Mouse (Mus musculus) lung, embryonic 15.5 days (tissue): ENCODE data around the gene Sh3kbp1. TPM values are rescaled to one million over a fixed set of nuclear protein-coding genes. Genes with fewer than 3 reads are reported as not detected.

Experiments
- ATAC-seq: fragments of 200-750 bp; cut with Nextera tagmentation; 2 replicates; pipeline ENCODE4 v1.8.0; 2017; ENCODE audit warnings: moderate number of reproducible peaks, borderline replicate concordance; ENCODE audit not compliant: low FRiP score, low TSS enrichment; ENCODE audit errors: extremely low read depth
- H3K27ac ChIP-seq: fragments of 300-500 bp; sonication (generic); 2 replicates; pipeline ENCODE4 v1.5.1; 2015; ENCODE audit warnings: moderate library complexity, mild to moderate bottlenecking, inconsistent platforms
- H3K27me3 ChIP-seq: fragments of 300-500 bp; sonication (generic); 2 replicates; pipeline ENCODE4 v1.6.1; 2015; ENCODE audit warnings: inconsistent platforms
- H3K36me3 ChIP-seq: fragments of 300-500 bp; sonication (generic); 2 replicates; pipeline ENCODE4 v1.6.1; 2015; ENCODE audit warnings: inconsistent platforms
- H3K4me1 ChIP-seq: fragments of 300-500 bp; sonication (generic); 2 replicates; pipeline ENCODE4 v1.6.1; 2015; ENCODE audit warnings: inconsistent platforms
- H3K4me2 ChIP-seq: fragments of 300-500 bp; sonication (generic); 2 replicates; pipeline ENCODE4 v1.6.1; 2015; ENCODE audit warnings: inconsistent platforms, mild to moderate bottlenecking, moderate library complexity
- H3K4me3 ChIP-seq: fragments of 300-500 bp; sonication (generic); 2 replicates; pipeline ENCODE4 v1.5.1; 2015; ENCODE audit warnings: mild to moderate bottlenecking, inconsistent platforms
- H3K9ac ChIP-seq: fragments of 300-500 bp; sonication (generic); 2 replicates; pipeline ENCODE4 v1.6.1; 2015; ENCODE audit warnings: inconsistent platforms
- H3K9me3 ChIP-seq: fragments of 300-500 bp; sonication (generic); 2 replicates; pipeline ENCODE4 v1.6.1; 2016; ENCODE audit warnings: inconsistent platforms
- WGBS: fragments of 180-500 bp; shearing (Covaris S2); methylation state at CpG from one replicate; pipeline ENCODE4 v1.1.7; 2015; 5-methylcytosine and 5-hydroxymethylcytosine counted together
- polyA plus RNA-seq: library from polyadenylated mRNA; unstranded; fragments of >200 nt; fragmentation: Nextera tagmentation; extraction: Ambion mirVana; gene quantifications from 2 replicates; pipeline ENCODE4 v1.2.1, GENCODE M21; 2015

The Sh3kbp1 gene
- polyA plus RNA-seq, 1 experiment from 2014 or later = 36.9 TPM

DNA sequence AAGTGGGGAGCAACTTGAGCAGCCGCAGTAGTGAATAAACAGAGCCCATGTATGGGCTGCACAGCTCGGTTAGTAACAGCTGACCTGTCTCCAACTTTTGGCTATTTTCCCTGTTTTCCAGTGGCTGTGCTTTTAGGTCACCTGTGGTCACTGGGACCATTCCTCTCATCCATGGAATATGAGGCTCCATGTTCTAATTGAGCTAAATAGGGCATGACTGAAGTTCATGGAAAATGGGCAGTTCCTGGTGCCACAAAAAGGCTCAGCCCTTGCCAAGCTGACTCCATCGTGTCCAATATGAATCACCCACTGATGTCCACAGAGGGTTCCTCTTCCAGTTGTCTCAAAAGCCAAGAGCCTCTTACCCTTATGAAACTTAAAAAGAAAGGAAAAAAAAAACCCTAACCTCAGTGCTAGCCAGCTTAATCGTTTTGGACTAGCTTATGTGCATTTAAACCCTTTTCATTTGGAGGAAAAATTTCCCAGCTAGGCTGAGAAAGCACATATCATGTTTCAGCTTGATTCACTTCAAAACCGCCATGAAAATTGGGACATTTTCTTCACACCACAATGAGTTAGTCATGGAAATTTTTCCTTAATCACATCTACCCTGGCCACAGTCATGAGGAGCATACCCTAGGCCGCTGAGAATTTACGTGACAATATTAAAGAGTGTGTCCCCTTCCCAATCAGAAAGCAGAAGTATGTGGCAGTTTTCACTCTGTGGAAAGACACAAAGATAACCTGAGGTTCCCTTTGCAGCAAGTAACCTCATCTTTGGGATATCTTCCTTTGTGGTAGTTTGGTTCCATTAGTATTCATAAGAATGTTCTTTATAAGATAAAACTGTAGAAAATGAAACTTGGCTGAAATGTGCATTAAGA lies 326.7 kb downstream of the Sh3kbp1 start:
- H3K9me3 ChIP-seq = no peaks in the 10 kb centered on the region
- H3K36me3 ChIP-seq = no peaks in the 10 kb centered on the region
- no peak overlapping the region for H3K9ac ChIP-seq
- no peak for ATAC-seq
- no peaks in the 10 kb centered on the region for H3K4me1 ChIP-seq
- H3K4me3 ChIP-seq = no peak overlapping the region
- no peak overlapping the region for H3K4me2 ChIP-seq
- peaks cover 5% of the 10 kb centered on the region; the same call in 1 of the 2 replicates for H3K27me3 ChIP-seq
- no peak overlapping the region for H3K27ac ChIP-seq
- WGBS = 70% methylated on average over 7 of the region's 7 CpGs

DNA sequence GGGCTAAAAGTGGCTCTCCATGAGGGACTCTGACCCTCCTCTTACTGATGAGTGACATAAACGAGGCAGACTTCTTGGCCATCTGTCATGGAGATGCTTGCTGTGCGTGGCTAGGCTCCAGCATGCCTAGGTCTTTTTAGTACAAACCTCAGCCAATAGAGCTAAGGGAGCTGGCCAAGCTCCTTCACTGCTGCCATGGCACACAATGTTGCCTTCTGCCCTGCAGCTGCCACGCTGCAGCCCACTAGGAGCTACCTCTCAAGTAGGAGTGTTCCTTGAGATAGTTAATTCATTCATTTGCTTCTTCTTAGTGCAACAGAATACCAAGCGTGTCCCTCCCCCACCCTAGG lies 327.3 kb downstream of the Sh3kbp1 start:
- no peaks in the 10 kb centered on the region for H3K4me1 ChIP-seq
- H3K9ac ChIP-seq = no peak overlapping the region
- 73% methylated on average over 4 of the region's 4 CpGs for WGBS
- no peaks in the 10 kb centered on the region for H3K36me3 ChIP-seq
- peaks cover 5% of the 10 kb centered on the region; the same call in 1 of the 2 replicates for H3K27me3 ChIP-seq
- no peak overlapping the region for H3K27ac ChIP-seq
- no peak overlapping the region for H3K4me2 ChIP-seq
- ATAC-seq = no peak
- no peak overlapping the region for H3K4me3 ChIP-seq
- H3K9me3 ChIP-seq = no peaks in the 10 kb centered on the region

DNA sequence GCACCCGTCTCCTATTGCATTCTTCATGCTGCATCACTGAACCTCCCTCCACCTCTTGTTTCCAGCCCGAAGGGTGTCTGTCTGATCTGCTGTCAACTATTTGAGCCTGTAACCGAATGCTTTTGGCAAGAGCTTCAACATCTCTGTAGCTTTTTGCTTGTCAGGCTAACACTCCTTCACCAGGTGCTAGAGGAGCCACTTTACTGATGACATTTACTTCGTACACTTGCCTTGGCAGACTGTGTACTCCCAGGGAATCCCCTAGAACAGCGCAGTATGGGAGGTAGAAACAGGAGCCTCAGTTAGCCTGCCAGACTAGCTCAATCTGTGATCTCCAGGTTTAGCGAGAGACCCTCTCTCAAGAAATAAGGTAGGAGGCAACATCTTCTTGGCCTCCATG lies 328.4 kb downstream of the Sh3kbp1 start:
- 72% methylated on average over 6 of the region's 6 CpGs for WGBS
- Histone ChIP-seq H3K27ac (no peak overlapping the region), H3K4me3 (no peak overlapping the region), H3K4me2 (no peak overlapping the region), H3K36me3 (no peaks in the 10 kb centered on the region), H3K9me3 (no peaks in the 10 kb centered on the region), H3K4me1 (no peaks in the 10 kb centered on the region), H3K9ac (no peak overlapping the region), H3K27me3 (peaks cover 5% of the 10 kb centered on the region; the same call in 1 of the 2 replicates)
- ATAC-seq = no peak

DNA sequence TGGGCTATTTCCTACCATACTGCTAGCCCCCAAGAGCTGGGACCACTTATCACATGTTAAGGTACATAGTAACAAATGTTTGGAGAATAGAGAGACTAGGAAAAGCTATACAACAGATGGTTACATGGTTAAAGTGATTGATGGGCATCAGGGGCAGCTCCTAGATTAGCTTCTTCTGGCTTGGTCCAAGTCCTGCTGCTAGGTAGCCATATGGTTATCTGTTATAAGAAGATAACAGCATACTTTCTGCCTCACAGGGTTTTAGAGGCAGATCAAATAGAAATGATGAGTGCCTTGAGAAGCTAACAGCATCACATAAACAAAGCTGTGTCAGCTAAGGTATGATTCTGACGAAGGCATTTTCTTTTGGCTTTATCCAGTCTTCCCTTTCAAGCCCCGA lies 334.3 kb downstream of the Sh3kbp1 start:
- H3K4me2 ChIP-seq = no peak overlapping the region
- H3K4me1 ChIP-seq = no peaks in the 10 kb centered on the region
- no peaks in the 10 kb centered on the region for H3K27me3 ChIP-seq
- no peak overlapping the region for H3K9ac ChIP-seq
- no peak overlapping the region for H3K27ac ChIP-seq
- no peaks in the 10 kb centered on the region for H3K36me3 ChIP-seq
- ATAC-seq = no peak
- H3K9me3 ChIP-seq = no peaks in the 10 kb centered on the region
- H3K4me3 ChIP-seq = no peak overlapping the region
- whole genome bisulfite sequencing = 68% methylated on average over 2 of the region's 2 CpGs

DNA sequence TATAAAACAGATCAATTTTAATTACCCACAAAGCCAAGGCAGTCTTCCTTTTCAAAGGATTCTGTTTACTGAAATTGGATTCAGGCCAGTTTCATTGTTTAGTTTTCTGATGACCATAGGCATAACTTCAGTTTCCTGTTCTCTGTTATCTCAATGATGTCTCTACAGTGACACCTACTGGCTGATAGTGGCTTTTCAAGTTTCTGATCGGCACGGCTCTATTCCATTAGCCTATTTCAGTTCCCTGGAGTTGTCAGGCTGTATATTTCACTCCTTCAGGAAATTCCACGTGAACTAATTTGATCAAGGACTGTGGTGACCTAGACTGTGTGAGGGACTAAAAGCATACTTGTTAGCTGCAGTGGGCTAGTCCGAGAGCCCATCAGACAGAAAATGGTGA lies 336.2 kb downstream of the Sh3kbp1 start:
- no peak overlapping the region for H3K4me3 ChIP-seq
- H3K9ac ChIP-seq = no peak overlapping the region

DNA sequence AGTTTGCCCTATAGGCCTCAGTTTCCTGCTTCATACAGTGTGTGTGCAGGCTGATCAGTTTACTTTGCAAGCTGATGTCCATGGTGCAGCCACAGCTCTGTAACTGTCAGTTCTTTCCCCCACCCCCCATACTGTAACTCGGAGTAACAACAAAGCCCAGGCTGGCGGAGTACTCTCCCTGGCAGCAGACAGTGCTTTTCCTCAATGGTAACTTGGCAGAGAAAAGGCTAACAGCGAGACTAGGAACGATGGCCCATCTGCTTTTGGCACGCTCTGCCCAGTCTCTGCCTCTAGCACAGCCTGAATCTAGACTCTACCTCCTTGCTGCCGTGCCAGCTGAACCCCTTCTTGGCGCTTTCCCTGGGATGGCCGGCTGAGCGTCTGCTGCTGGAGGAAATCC lies 336.9 kb downstream of the Sh3kbp1 start:
- Histone ChIP-seq H3K9me3 (no peaks in the 10 kb centered on the region), H3K27ac (no peak overlapping the region), H3K4me1 (no peaks in the 10 kb centered on the region), H3K9ac (no peak overlapping the region), H3K27me3 (no peaks in the 10 kb centered on the region), H3K4me2 (no peak overlapping the region), H3K36me3 (no peaks in the 10 kb centered on the region), H3K4me3 (no peak overlapping the region)
- 89% methylated on average over 9 of the region's 9 CpGs for WGBS
- ATAC-seq = no peak

More for the DNA sequence above, 336.2 kb downstream of the Sh3kbp1 start:
- Histone ChIP-seq H3K27ac (no peak overlapping the region), H3K36me3 (no peaks in the 10 kb centered on the region), H3K4me1 (no peaks in the 10 kb centered on the region), H3K4me2 (no peak overlapping the region), H3K9me3 (no peaks in the 10 kb centered on the region), H3K27me3 (no peaks in the 10 kb centered on the region)
- WGBS = 27% methylated on average over 4 of the region's 4 CpGs
- peak; percentile 65 for ATAC-seq

DNA sequence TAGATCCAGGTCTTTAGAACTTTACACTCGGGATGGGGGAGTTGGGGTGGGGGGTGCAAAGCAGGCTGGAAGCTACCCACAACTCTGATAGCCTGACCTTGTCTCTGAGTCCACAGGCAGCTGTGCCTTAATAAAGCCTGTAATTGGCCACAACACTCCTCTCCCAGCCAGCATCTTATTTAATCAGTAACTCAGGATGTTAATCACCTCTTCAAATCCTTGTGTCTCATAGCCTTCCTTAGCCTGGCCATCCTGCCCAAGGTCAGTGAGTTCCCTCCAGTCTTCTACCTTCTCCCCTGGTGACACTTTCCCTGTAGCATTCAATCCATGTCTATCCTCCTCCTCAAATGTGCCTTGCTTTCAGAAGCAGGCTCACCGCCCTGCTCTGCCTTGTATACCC lies 342.0 kb downstream of the Sh3kbp1 start:
- Histone ChIP-seq H3K4me3 (no peak overlapping the region), H3K27me3 (0 out of 2 replicates have a peak, but pooled peaks cover 3% of the 10 kb centered on the region), H3K27ac (no peak overlapping the region), H3K9me3 (no peaks in the 10 kb centered on the region), H3K4me2 (no peak overlapping the region), H3K4me1 (no peaks in the 10 kb centered on the region), H3K36me3 (no peaks in the 10 kb centered on the region), H3K9ac (no peak overlapping the region)
- WGBS = 79% methylated on average over 2 of the region's 2 CpGs
- ATAC-seq = no peak

DNA sequence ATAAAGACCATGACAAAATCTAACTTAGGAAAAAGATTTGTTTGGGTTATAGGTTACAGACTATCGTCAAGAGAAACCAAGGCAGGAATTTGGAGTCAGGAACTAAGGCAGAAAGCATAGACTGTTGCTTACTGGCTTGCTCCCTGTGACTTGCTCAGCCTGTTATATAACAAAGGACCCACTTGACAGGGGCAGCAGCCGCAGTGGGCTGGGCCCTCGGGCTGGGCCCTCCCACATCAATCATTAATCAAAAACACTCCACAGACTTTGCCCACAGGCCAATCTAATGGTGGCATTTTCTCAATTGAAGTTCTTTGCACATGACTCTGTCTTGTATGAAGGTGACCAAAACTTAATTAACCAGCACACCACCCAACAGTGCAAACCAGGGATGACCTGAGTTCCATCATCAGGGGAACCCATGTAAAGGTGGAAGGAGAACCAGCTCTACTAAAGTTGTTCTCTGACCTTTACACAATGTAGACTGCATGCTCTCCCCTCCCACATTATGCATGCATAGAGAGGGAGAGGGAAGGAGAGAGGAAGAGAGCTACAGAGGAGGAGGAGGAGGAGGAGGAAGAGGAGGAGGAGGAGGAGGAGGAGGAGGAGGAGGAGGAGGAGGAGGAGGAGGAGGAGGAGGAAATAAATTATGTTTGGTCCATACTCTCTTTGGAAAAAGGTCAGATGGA lies 344.2 kb downstream of the Sh3kbp1 start:
- no peak overlapping the region for H3K4me3 ChIP-seq
- H3K27me3 ChIP-seq = 0 out of 2 replicates have a peak, but pooled peaks cover 3% of the 10 kb centered on the region
- no peak overlapping the region for H3K4me2 ChIP-seq
- no peak overlapping the region for H3K27ac ChIP-seq
- 47% methylated on average over 3 of the region's 3 CpGs for WGBS
- no peaks in the 10 kb centered on the region for H3K36me3 ChIP-seq
- no peaks in the 10 kb centered on the region for H3K4me1 ChIP-seq
- H3K9me3 ChIP-seq = no peaks in the 10 kb centered on the region
- H3K9ac ChIP-seq = no peak overlapping the region
- ATAC-seq = no peak

DNA sequence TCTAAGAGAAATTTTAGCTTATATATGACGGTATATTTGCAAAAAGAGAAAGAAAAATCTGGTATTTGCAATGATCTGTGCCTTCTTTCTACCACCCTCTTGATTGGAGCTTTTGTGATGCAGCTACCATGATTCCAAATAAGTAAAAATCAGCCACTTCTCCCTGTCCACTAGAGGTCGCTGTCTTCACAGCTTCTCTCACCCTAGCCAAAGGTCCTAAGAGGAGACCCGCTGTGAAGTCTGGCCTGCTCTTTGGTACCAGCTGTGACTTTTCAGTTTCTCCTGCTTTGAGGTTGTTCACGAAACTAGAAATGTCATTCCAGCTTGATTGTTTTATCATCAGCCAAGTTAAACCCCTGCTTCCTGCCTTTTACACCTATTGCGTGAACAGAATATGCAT lies 346.7 kb downstream of the Sh3kbp1 start:
- no peak for ATAC-seq
- H3K4me3 ChIP-seq = no peak overlapping the region
- H3K9ac ChIP-seq = no peak overlapping the region
- H3K27me3 ChIP-seq = 0 out of 2 replicates have a peak, but pooled peaks cover 3% of the 10 kb centered on the region
- WGBS = 28% methylated on average over 5 of the region's 5 CpGs
- no peaks in the 10 kb centered on the region for H3K36me3 ChIP-seq
- no peak overlapping the region for H3K27ac ChIP-seq
- no peaks in the 10 kb centered on the region for H3K4me1 ChIP-seq
- no peak overlapping the region for H3K4me2 ChIP-seq
- no peaks in the 10 kb centered on the region for H3K9me3 ChIP-seq

DNA sequence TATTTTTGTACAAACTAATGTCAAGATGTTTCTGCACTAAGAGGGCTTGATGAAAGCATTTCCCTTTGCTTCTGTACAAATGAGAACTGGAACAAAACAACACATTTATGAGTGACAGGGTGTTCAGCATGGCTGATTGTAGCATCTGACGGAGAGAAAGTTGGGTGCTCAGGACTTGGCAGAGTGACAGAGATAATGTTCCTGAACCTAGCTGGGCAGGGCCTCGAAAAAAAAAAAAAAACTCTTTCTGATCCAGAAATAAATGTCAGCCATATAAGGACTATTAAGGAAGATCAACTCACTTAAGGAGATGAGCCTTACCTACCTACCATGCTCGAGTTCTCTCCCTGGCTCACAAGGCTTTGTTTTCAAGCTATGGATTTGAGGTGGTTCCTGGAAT lies 349.2 kb downstream of the Sh3kbp1 start:
- whole genome bisulfite sequencing = 55% methylated on average over 3 of the region's 3 CpGs
- no peak for ATAC-seq
- H3K27me3 ChIP-seq = 0 out of 2 replicates have a peak, but pooled peaks cover 3% of the 10 kb centered on the region
- H3K27ac ChIP-seq = no peak overlapping the region
- no peaks in the 10 kb centered on the region for H3K9me3 ChIP-seq
- no peak overlapping the region for H3K9ac ChIP-seq
- H3K36me3 ChIP-seq = no peaks in the 10 kb centered on the region
- no peak overlapping the region for H3K4me3 ChIP-seq
- no peaks in the 10 kb centered on the region for H3K4me1 ChIP-seq
- no peak overlapping the region for H3K4me2 ChIP-seq

DNA sequence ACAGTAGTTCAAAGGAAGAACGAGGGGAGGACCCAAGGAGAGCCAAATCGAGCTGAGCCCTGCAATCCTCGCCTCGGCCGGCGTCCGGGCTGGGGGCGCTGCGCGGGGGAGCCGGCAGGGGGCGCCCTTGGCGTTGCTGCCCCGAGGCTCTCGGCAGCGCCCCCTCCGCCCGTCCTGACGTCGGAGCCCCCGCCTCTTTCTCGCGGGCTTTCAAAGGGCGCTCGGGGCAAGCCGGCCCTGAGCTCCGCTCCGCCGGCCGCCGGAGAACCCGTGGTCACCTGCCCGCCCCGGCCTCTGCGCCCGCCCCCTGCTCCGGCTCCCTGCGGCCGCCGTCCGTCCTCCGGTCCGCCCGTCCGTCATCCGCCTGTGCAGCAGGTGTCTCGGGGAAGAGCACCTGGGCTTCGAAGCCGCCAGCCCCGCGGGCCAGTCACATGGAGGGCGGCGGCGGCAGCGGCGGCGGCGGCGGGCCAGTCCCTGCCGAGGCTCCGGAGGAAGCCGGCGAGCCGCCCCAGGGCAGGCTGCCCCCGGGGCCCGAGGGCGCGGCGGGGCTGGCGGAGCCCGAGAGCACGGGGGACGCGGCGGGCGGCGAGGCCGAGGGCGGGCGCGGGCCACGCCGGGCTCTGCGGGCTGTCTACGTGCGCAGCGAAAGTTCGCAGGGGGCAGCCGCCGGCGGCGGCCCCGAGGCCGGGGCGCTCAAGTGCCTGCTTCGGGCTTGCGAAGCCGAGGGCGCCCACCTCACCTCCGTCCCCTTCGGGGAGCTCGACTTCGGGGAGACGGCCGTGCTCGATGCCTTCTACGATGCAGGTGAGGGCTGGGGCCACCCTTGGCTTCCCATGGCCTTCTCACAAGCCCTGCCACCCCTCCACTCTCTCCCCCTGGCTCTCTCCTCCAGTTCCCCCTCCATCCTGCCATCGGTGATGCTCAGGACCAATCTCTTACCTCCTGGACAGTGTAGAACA lies 361.2 kb downstream of the Sh3kbp1 start, which contains the start of gene Map3k15:
Gene Map3k15 (plus strand): TSS at position 432 of the 959 bp plus-strand sequence.
- ATAC-seq = peak; percentile 85
- Histone ChIP-seq H3K4me3 (peak within 1 kb of the TSS; percentile 43), H3K36me3 (no peaks in the 10 kb centered on the region), H3K9ac (0 out of 2 replicates have a peak within 1 kb of the TSS, but pooled peaks have one; percentile 13), H3K27me3 (peaks cover 4% of the 10 kb centered on the region; the same call in 1 of the 2 replicates), H3K9me3 (no peaks in the 10 kb centered on the region), H3K4me2 (peak within 1 kb of the TSS; percentile 86), H3K27ac (no peak within 1 kb of the TSS), H3K4me1 (no peaks in the 10 kb centered on the region)
- 26% methylated on average over 85 of the region's 108 CpGs for WGBS
